Mouse (Mus musculus): ENCODE data around the gene Tmem231. TPM values are rescaled to one million over a fixed set of nuclear protein-coding genes. Genes with fewer than 3 reads are reported as not detected.
A peak's percentile ranks its signal among the peaks of the same experiment; 100 is the strongest.
"Not testable (repeated sequence)": the region's sequence is repeated elsewhere in the genome, so short reads cannot be mapped to it uniquely, and the experiment has no call there.

Tmem231 gene
- total RNA-seq, 2 experiments from 2014 or later: 9.8 to 10.6 TPM

DNA sequence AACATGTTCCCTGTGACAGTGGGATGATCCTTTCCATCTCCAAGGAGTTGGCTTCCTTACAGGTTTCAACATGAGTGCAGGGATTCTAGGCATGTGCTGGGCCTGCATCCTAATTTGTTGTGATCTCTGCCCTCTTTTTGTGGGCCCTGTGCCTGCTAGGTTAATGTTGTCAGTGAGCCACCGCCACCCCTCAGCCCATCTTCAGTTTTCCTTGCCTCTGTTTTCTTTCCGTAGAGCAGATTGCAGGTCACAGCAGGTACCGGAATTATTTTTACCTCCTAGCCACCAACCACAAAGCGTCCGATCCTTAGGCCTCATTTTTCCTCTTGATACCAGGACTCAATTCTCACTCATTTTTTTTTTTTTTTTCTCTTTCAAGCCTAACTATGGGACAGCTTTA, 18.3 kb upstream of the Tmem231 start:
- DNase-seq (ENCODE audit: low spot score in 2 of 2): no peak
- intact Hi-C loops (cut with DNase I): no loop called here

- DNase-seq (ENCODE audit: low spot score in 2 of 2): peak; percentile 69 to 73
These were observed 17.6 kb upstream of the Tmem231 start for GRCm38 (mm10) chr8:111951317-111951716.

DNA sequence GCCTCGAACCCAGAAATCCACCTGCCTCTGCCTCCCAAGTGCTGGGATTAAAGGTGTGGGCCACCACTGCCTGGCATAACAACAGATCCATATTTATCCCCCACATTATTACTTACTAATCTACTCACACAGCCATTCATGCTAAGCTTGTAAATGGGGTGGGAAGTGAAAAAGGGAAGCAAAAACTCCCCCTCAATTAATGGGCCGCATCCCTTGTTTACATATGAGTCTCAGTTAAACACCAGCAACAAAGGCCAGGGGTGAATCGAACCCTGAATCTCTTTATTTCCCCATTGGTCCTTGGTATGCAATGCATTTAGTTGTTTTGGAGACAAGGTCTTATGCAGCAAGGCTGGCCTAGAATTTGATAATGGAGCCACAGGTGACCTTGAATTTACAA, 17.2 kb upstream of the Tmem231 start:
- DNase-seq (ENCODE audit: low spot score in 2 of 2): no peak
- intact Hi-C loops (cut with DNase I): no loop called here

More at GRCm38 (mm10) chr8:111951317-111951716, 17.6 kb upstream of the Tmem231 start:
- intact Hi-C loops (cut with DNase I): no loop called here

- no peak for DNase-seq (ENCODE audit: low spot score in 2 of 2)
- intact Hi-C loops (cut with DNase I): no loop called here
These were observed 14.3 kb upstream of the Tmem231 start for GRCm38 (mm10) chr8:111947954-111948353.

- no peak for DNase-seq (ENCODE audit: low spot score in 2 of 2)
- intact Hi-C loops (cut with DNase I): no loop called here
These were observed 13.5 kb upstream of the Tmem231 start for GRCm38 (mm10) chr8:111947144-111947543.

DNA sequence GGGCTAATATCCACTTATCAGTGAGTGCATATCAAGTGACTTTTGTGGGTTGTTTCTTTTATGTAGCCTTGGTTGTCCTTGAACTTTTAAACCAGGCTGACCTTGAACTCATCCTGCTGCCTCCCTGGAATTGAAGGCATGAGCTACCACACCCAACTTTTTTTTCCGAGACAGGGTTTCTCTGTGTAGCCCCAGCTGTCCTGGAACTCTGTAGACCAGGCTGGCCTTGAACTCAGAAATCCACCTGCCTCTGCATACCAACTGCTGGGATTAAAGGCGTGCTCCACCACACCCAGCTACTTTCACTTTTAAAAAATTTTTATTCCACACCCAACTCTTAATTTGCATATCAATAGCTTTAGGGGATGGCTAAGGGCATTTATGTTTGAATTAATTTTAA, 9.9 kb upstream of the Tmem231 start:
- DNase-seq (ENCODE audit: low spot score in 2 of 2): no peak
- intact Hi-C loops (cut with DNase I): no loop called here

DNA sequence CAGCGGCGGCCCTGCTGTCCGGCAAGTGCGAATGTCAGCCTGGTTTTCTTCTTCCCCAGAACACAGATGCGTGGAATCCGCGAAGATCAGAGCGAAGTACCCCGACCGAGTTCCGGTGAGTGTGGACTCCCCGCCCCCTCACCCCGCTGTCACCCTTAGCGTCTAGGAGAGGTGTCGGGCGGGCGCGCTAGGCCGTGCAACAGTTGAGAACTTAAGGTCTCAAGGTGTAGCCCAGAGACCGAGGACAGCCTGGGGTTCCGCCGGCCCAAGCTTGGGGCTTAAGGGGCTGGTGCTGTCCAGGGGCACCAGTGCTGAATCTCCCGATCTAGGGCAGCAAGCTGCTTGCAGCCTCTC, 7.4 kb upstream of the Tmem231 start:
- DNase-seq (ENCODE audit: low spot score in 2 of 2): no peak
- intact Hi-C loops (cut with DNase I): loop anchor here (2.0 kb wide), 1 partner anchor 50 kb away; no protein-coding TSS in a partner anchor

GRCm38 (mm10) chr8:111940171-111941100, 6.8 kb upstream of the Tmem231 start, which contains the start of gene Gabarapl2:
Gabarapl2 (plus strand) TSS chr8:111940703.
- peak; percentile 97 for DNase-seq (ENCODE audit: low spot score in 2 of 2)
- intact Hi-C loops (cut with DNase I): loop anchor here (2.0 kb wide), 1 partner anchor 50 kb away; no protein-coding TSS in a partner anchor

DNA sequence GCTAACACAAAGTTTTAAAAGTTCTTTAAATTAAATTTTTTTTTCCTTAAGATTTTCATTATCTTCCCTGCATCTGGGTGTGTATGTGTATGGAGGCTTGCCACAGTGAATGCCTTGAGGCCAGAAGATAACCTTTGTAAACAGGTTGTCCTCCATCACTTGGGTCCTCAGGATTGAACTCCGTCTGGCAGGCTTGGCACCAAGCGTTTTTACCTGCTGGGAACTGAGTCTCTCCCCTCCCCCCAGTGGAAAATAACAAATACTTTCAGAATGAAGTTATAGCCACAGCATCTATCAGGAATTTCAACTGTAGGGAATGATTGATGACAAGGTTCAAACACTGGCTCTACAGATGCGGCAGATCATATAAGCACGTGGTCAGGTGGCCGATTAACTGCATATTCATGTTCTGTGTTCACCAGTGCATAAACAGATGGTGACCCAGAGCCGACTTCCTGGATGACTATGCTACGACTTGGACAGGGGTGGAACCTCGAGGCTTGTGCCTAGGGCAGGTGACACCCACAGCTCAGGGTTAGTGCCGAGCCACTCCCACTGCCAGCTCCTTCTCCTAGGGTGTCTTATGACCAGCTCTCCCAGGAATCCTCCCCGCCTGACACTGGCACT, 5.9 kb upstream of the Tmem231 start:
- intact Hi-C loops (cut with DNase I): loop anchor here (2.0 kb wide), 1 partner anchor 51 kb away; no protein-coding TSS in a partner anchor
- DNase-seq (ENCODE audit: low spot score in 2 of 2): no peak

GRCm38 (mm10) chr8:111938076-111938985, 4.7 kb upstream of the Tmem231 start:
- DNase-seq (ENCODE audit: low spot score in 2 of 2); intact Hi-C loops (cut with DNase I): not testable (repeated sequence)

- intact Hi-C loops (cut with DNase I): no loop called here
- DNase-seq (ENCODE audit: low spot score in 2 of 2): no peak
These were observed 3.5 kb upstream of the Tmem231 start for GRCm38 (mm10) chr8:111937184-111937583.

DNA sequence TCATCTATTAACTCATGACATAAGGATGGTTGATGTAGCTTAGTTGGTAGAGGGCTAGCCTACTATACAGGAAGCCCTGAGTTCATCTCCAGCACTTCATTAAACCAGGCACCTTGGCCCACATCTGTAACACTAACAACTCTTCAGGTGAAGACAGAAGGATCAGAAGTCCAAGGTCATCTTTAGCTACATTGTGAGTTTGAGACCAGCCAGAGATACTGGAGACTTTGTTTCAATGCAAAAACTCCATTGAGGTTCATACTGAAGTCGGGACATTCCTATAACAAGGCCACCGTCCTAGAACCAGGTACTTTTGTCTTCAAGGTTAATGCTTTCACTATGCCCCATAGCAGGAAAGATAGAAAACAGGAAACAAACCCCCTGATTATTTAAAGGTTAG, 520 bp upstream of the Tmem231 start:
- intact Hi-C loops (cut with DNase I): no loop called here
- DNase-seq (ENCODE audit: low spot score in 2 of 2): no peak

- intact Hi-C loops (cut with DNase I): no loop called here
These were observed 923 bp downstream of the Tmem231 start for GRCm38 (mm10) chr8:111932580-111933336.

DNA sequence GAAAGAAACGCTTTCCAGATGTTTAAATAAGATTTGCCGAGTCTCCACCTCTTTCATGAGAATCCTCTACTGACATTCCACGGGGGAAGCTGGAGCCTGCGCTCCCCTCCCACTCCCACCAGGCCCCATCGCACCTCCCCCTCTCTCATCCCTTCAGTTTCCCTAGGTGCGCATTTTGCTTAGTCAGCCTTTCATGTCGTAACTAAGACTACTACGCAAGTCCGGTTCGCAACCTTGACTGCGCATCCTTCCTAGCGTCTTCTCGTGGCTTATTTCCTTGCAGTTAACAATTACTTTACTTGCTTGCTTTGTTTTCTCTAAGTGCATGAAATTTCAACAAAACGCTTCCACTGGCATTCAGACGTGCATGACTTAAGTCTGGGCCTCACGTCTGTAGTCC, 2.0 kb downstream of the Tmem231 start:
- no peak for DNase-seq (ENCODE audit: low spot score in 2 of 2)
- intact Hi-C loops (cut with DNase I): no loop called here

More at GRCm38 (mm10) chr8:111932580-111933336, 923 bp downstream of the Tmem231 start:
- DNase-seq (ENCODE audit: low spot score in 2 of 2): peak in 1 of 2 experiments; percentile 34

- intact Hi-C loops (cut with DNase I): no loop called here
- no peak for DNase-seq (ENCODE audit: low spot score in 2 of 2)
These were observed 3.9 kb downstream of the Tmem231 start for GRCm38 (mm10) chr8:111929648-111930344.

GRCm38 (mm10) chr8:111924976-111925375, 8.7 kb downstream of the Tmem231 start:
- intact Hi-C loops (cut with DNase I): no loop called here

GRCm38 (mm10) chr8:111923383-111923804, 10.3 kb downstream of the Tmem231 start:
- peak in 1 of 2 experiments; percentile 56 for DNase-seq (ENCODE audit: low spot score in 2 of 2)
- intact Hi-C loops (cut with DNase I): no loop called here

More at GRCm38 (mm10) chr8:111924976-111925375, 8.7 kb downstream of the Tmem231 start:
- no peak for DNase-seq (ENCODE audit: low spot score in 2 of 2)

- no peak for DNase-seq (ENCODE audit: low spot score in 2 of 2)
- intact Hi-C loops (cut with DNase I): no loop called here
These were observed 12.7 kb downstream of the Tmem231 start for GRCm38 (mm10) chr8:111920971-111921370.

Measured in left cerebral cortex, postnatal 14 days (tissue).